Comparison of ENCODE assay signal across 11 mouse cellular contexts in genomic region chr1:156658676-156659075, GRCm38 (mm10). TPM values are rescaled to one million over a fixed set of nuclear protein-coding genes. Genes with fewer than 3 reads are reported as not detected.
DNase-seq lines count a peak whose midpoint lies in the region; ATAC-seq and TF ChIP-seq lines count a peak whose summit lies in the region.
"Had no signal": no experiment of that assay in that cellular context is flagged by ENCODE, and none has a peak within 500 bp of the region (broad histone marks: within the 10 kb centered on the region; RNA-seq: fewer than 3 reads in every experiment).

No protein-coding gene starts in this region.

- no peak for TF ChIP-seq POLR2A in CH12.LX (IDR thresholded peaks at IDR 0.05; ENCODE audit: low read depth, low read length)

- 82% methylated on average over 5 of the region's 5 CpGs for WGBS in heart, embryonic 11.5 days (ENCODE audit: insufficient replicate concordance)
- WGBS in forebrain, embryonic 15.5 days: 85% methylated on average over 5 of the region's 5 CpGs

- no peaks in the 10 kb centered on the region for H3K27me3 ChIP-seq in heart, embryonic 11.5 days (ENCODE audit: control insufficient read depth, insufficient read depth, low read length)
- no peaks in the 10 kb centered on the region for H3K27me3 ChIP-seq in CH12.LX (replicated peaks)
- no peaks in the 10 kb centered on the region for H3K27me3 ChIP-seq in forebrain, embryonic 15.5 days
- H3K27me3 ChIP-seq: limb, embryonic 15.5 days had no signal

- in situ Hi-C loops in CH12.LX (cut with MboI; ENCODE audit: low pct_ligation_motif_present, low pct_unique_long_range_greater_than_20kb, low sequenced_read_pairs): loop anchor here (10.0 kb wide), 1 partner anchor 56 kb away; the partner anchor contains the start of gene Fam20b

- ATAC-seq in heart, embryonic 11.5 days (replicated peaks; ENCODE audit: insufficient number of reproducible peaks, low FRiP score, low TSS enrichment): no peak
- ATAC-seq in forebrain, embryonic 15.5 days (replicated peaks): no peak
- ATAC-seq: intestine, embryonic 16.5 days had no signal

- no peak overlapping the region for H3K27ac ChIP-seq in heart, embryonic 11.5 days (ENCODE audit: low read depth, low read length)
- H3K27ac ChIP-seq in CH12.LX (ENCODE audit: insufficient read depth, low read depth): no peak overlapping the region
- no peak overlapping the region for H3K27ac ChIP-seq in forebrain, embryonic 15.5 days (replicated peaks)
- H3K27ac ChIP-seq: left cerebral cortex, adult 2 months; limb, embryonic 15.5 days had no signal

- H3K4me2 ChIP-seq in heart, embryonic 11.5 days: no peak overlapping the region
- H3K4me2 ChIP-seq in CH12.LX (ENCODE audit: insufficient read depth, low read depth, poor library complexity, severe bottlenecking): no peak overlapping the region
- H3K4me2 ChIP-seq in forebrain, embryonic 15.5 days (replicated peaks): no peak overlapping the region
- H3K4me2 ChIP-seq: limb, embryonic 15.5 days had no signal

- H3K9me3 ChIP-seq in heart, embryonic 11.5 days (replicated peaks; ENCODE audit: control insufficient read depth, low read length): no peaks in the 10 kb centered on the region
- H3K9me3 ChIP-seq in CH12.LX (replicated peaks; ENCODE audit: low read length): no peaks in the 10 kb centered on the region
- no peaks in the 10 kb centered on the region for H3K9me3 ChIP-seq in forebrain, embryonic 15.5 days
- H3K9me3 ChIP-seq: limb, embryonic 15.5 days had no signal

- H3K9ac ChIP-seq in heart, embryonic 11.5 days (ENCODE audit: low read depth, low read length): no peak overlapping the region
- H3K9ac ChIP-seq in CH12.LX (ENCODE audit: insufficient read depth, low read depth): no peak overlapping the region
- no peak overlapping the region for H3K9ac ChIP-seq in forebrain, embryonic 15.5 days (replicated peaks)
- H3K9ac ChIP-seq: limb, embryonic 15.5 days had no signal

- DNase-seq in heart, adult 11 months: peak; percentile 96
- no peak for DNase-seq in CH12.LX (ENCODE audit: extremely low read depth)
- peak; percentile 53 for DNase-seq in adrenal gland, postnatal 10 days
- peak; percentile 61 to 65 for DNase-seq in cerebellum, postnatal 10 days
- DNase-seq in left cerebral cortex, adult 9 months (ENCODE audit: low spot score in 2 of 2): no peak
- DNase-seq in thymus, postnatal 10 days (ENCODE audit: low spot score in 2 of 2): no peak

- no peaks in the 10 kb centered on the region; the same call in 1 of the 2 replicates for H3K79me2 ChIP-seq in CH12.LX (replicated peaks; ENCODE audit: control insufficient read depth, extremely low read depth, insufficient read depth, poor library complexity, severe bottlenecking)

- no peak overlapping the region for H3K4me3 ChIP-seq in heart, embryonic 11.5 days (ENCODE audit: low read depth, low read length)
- no peak overlapping the region for H3K4me3 ChIP-seq in CH12.LX (replicated peaks in 1 of 3; ENCODE audit: low read depth in 2 of 3, low read length in 2 of 3, poor library complexity in 1 of 3)
- H3K4me3 ChIP-seq in forebrain, embryonic 15.5 days: no peak overlapping the region
- H3K4me3 ChIP-seq: left cerebral cortex, adult 2 months; limb, embryonic 15.5 days had no signal

- no peaks in the 10 kb centered on the region for H3K4me1 ChIP-seq in heart, embryonic 11.5 days (ENCODE audit: control insufficient read depth, insufficient read depth, low read length)
- peaks cover 10 to 76% of the 10 kb centered on the region in 2 experiments for H3K4me1 ChIP-seq in CH12.LX (ENCODE audit: control insufficient read depth in 1 of 2, insufficient read depth in 2 of 2)
- no peaks in the 10 kb centered on the region for H3K4me1 ChIP-seq in forebrain, embryonic 15.5 days

- TF ChIP-seq EP300 in CH12.LX (IDR thresholded peaks at IDR 0.05; ENCODE audit: low read length): no peak

- no peak for TF ChIP-seq RAD21 in CH12.LX (IDR thresholded peaks at IDR 0.05; ENCODE audit: low read depth, low read length)

- dilution Hi-C loops in CH12.LX (cut with MboI; ENCODE audit: extremely low pct_ligation_motif_present, extremely low pct_unique_long_range_greater_than_20kb, low sequenced_read_pairs): no loop called here

- no peak for TF ChIP-seq CTCF in CH12.LX (conservative IDR thresholded peaks at IDR 0.05 in 1 of 2, IDR thresholded peaks at IDR 0.05 in 1 of 2; ENCODE audit: low read depth in 2 of 2, low read length in 2 of 2)

- no peaks in the 10 kb centered on the region; the same call in 1 of the 2 replicates for H3K36me3 ChIP-seq in heart, embryonic 11.5 days (ENCODE audit: control insufficient read depth, insufficient read depth, low read length)
- H3K36me3 ChIP-seq in CH12.LX (replicated peaks in 1 of 2; ENCODE audit: control insufficient read depth in 1 of 2, insufficient read depth in 1 of 2, low read length in 1 of 2): peaks cover 57 to 82% of the 10 kb centered on the region in 2 experiments
- peaks cover 4% of the 10 kb centered on the region; the same call in 1 of the 2 replicates for H3K36me3 ChIP-seq in forebrain, embryonic 15.5 days
- H3K36me3 ChIP-seq: limb, embryonic 15.5 days had no signal

TF ChIP-seq in CH12.LX, 34 proteins besides CTCF, POLR2A, EP300 and RAD21:
- TF ChIP-seq GABPA (IDR thresholded peaks at IDR 0.05; ENCODE audit: insufficient replicate concordance, low read depth, low read length): no peak
- TF ChIP-seq POLR2AphosphoS2 (IDR thresholded peaks at IDR 0.05; ENCODE audit: low read depth, low read length): peak; percentile 63; the same call in 1 of the 2 replicates
- no peak for TF ChIP-seq MAZ (IDR thresholded peaks at IDR 0.05; ENCODE audit: low read depth, low read length)

RNA-seq across cellular contexts. Expression of gene Tor3a, which starts 15.5 kb away (rescaled TPM):
- polyA plus RNA-seq in heart, embryonic 11.5 days (2014; fragmentation: Nextera tagmentation; extraction: Ambion mirVana): 4.5 and 5.5 TPM in 2 replicates
- total RNA-seq in CH12.LX (2012; rRNA removed) (37.2 and 37.6 TPM in 2 replicates), CH12.LX (2014; rRNA removed) (50.5 and 53.8 TPM in 2 replicates)
- 85.7 and 88.6 TPM in 2 replicates for polyA plus RNA-seq in CH12.LX (2012; ENCODE audit: insufficient read length, low read depth)
- 10 to 100 TPM; 11.6 to 15.3 TPM for total RNA-seq in adrenal gland, postnatal 10 days (2021)
- 3.9 and 4.0 TPM in 2 replicates for polyA plus RNA-seq in forebrain, embryonic 15.5 days (2015; fragmentation: Nextera tagmentation; extraction: Ambion mirVana)

Comparison
In these comparisons a context has a peak if more than half of its experiments do, and no peak if none do; other contexts are left out.
1. DNase-seq: peak in heart, adult 11 months (single experiment), adrenal gland, postnatal 10 days (single experiment) and cerebellum, postnatal 10 days (2 of 2); none in CH12.LX (single experiment), left cerebral cortex, adult 9 months (0 of 2) and thymus, postnatal 10 days (0 of 2).
2. RNA of gene Tor3a, which starts 15.5 kb away (polyA plus RNA-seq): 85.7 to 88.6 TPM in CH12.LX; 4.5 to 5.5 TPM in heart, embryonic 11.5 days and 3.9 to 4.0 TPM in forebrain, embryonic 15.5 days; every median in the first group is over 10 times any median in the second.